In genomic region chr6:7215880-7216279, GRCm38 (mm10) we compare ENCODE assay signal across 13 mouse cellular contexts.
DNase-seq lines count a peak whose midpoint lies in the region; ATAC-seq and TF ChIP-seq lines count a peak whose summit lies in the region.
"Had no signal": no experiment of that assay in that cellular context is flagged by ENCODE, and none has a peak within 500 bp of the region (broad histone marks: within the 10 kb centered on the region; RNA-seq: fewer than 3 reads in every experiment).

No protein-coding gene starts in this region.

- intact Hi-C loops in heart, postnatal 10 days (cut with DNase I) = no loop called here
- intact Hi-C loops in heart, postnatal 25 days (cut with DNase I) = no loop called here

- H3K9ac ChIP-seq in lung, embryonic 16.5 days (ENCODE audit: low read length) = no peak overlapping the region
- no peak overlapping the region for H3K9ac ChIP-seq in kidney, embryonic 15.5 days
- H3K9ac ChIP-seq: limb, embryonic 15.5 days; midbrain, embryonic 12.5 days had no signal

- DNase-seq in heart, postnatal 10 days = peak; percentile 0 to 6
- no peak for DNase-seq in heart, postnatal 25 days (ENCODE audit: low spot score)
- DNase-seq in lung, postnatal 14 days = no peak
- DNase-seq in brain, embryonic 14.5 days (ENCODE audit: low read depth) = peak; percentile 53
- peak; percentile 3 to 5 for DNase-seq in right cerebral cortex, adult 2 months (ENCODE audit: low spot score in 2 of 2)
- DNase-seq in thymus, postnatal 4 days = no peak
- DNase-seq: cerebellum, adult 11-12 months; kidney, adult 18-20 months; thymus, postnatal 36 days had no signal

- no peak for TF ChIP-seq POLR2A in brain, embryonic 14.5 days (IDR thresholded peaks at IDR 0.05; ENCODE audit: borderline replicate concordance, extremely low read depth, insufficient read depth, insufficient read length, poor library complexity, severe bottlenecking)

- no peak overlapping the region for H3K27ac ChIP-seq in lung, embryonic 16.5 days (ENCODE audit: low read length)
- H3K27ac ChIP-seq in kidney, embryonic 15.5 days = no peak overlapping the region
- H3K27ac ChIP-seq: limb, embryonic 15.5 days; midbrain, embryonic 12.5 days had no signal

- H3K9me3 ChIP-seq in lung, embryonic 16.5 days (ENCODE audit: control insufficient read depth, low read length) = no peaks in the 10 kb centered on the region
- H3K9me3 ChIP-seq in kidney, embryonic 15.5 days (replicated peaks) = no peaks in the 10 kb centered on the region
- H3K9me3 ChIP-seq: limb, embryonic 15.5 days; midbrain, embryonic 12.5 days had no signal

- no peaks in the 10 kb centered on the region for H3K4me1 ChIP-seq in lung, embryonic 16.5 days (replicated peaks; ENCODE audit: control insufficient read depth, insufficient read depth, low read length)
- no peaks in the 10 kb centered on the region for H3K4me1 ChIP-seq in kidney, embryonic 15.5 days
- H3K4me1 ChIP-seq: midbrain, embryonic 12.5 days had no signal

- 0 out of 2 replicates have a peak, but pooled peaks have one; percentile 26 for ATAC-seq in lung, embryonic 16.5 days (ENCODE audit: low read depth)
- no peak for ATAC-seq in kidney, embryonic 15.5 days (replicated peaks; ENCODE audit: low FRiP score)

- WGBS in lung, embryonic 16.5 days = 35% methylated on average over 4 of the region's 4 CpGs
- WGBS in kidney, embryonic 15.5 days = 48% methylated on average over 4 of the region's 4 CpGs

- no peak overlapping the region for H3K4me2 ChIP-seq in lung, embryonic 16.5 days (ENCODE audit: low read depth, low read length)
- H3K4me2 ChIP-seq in kidney, embryonic 15.5 days = no peak overlapping the region
- H3K4me2 ChIP-seq: limb, embryonic 15.5 days; midbrain, embryonic 12.5 days had no signal

- no peak overlapping the region for H3K4me3 ChIP-seq in lung, embryonic 16.5 days (ENCODE audit: low read length)
- no peak overlapping the region for H3K4me3 ChIP-seq in kidney, embryonic 15.5 days (replicated peaks)
- H3K4me3 ChIP-seq: limb, embryonic 15.5 days; midbrain, embryonic 12.5 days had no signal

- TF ChIP-seq CTCF in brain, embryonic 14.5 days (IDR thresholded peaks at IDR 0.05; ENCODE audit: borderline replicate concordance, extremely low read depth, insufficient read depth, insufficient read length) = no peak

- no peaks in the 10 kb centered on the region for H3K36me3 ChIP-seq in lung, embryonic 16.5 days (ENCODE audit: control insufficient read depth, insufficient read depth, low read length)
- no peaks in the 10 kb centered on the region for H3K36me3 ChIP-seq in kidney, embryonic 15.5 days
- H3K36me3 ChIP-seq: limb, embryonic 15.5 days; midbrain, embryonic 12.5 days had no signal

- H3K27me3 ChIP-seq in lung, embryonic 16.5 days (ENCODE audit: control insufficient read depth, insufficient read depth, low read depth, low read length) = no peaks in the 10 kb centered on the region
- H3K27me3 ChIP-seq in kidney, embryonic 15.5 days = no peaks in the 10 kb centered on the region
- H3K27me3 ChIP-seq: limb, embryonic 15.5 days; midbrain, embryonic 12.5 days had no signal

Comparison
In these comparisons a context has a peak if more than half of its experiments do, and no peak if none do; other contexts are left out.
1. DNase-seq: peak in heart, postnatal 10 days (2 of 2), brain, embryonic 14.5 days (single experiment) and right cerebral cortex, adult 2 months (2 of 2); none in heart, postnatal 25 days (single experiment), lung, postnatal 14 days (single experiment) and thymus, postnatal 4 days (single experiment).